Mouse (Mus musculus) lung, postnatal 36 days (tissue): Measurements from ENCODE around the gene Gpr63.
A peak's percentile ranks its signal among the peaks of the same experiment; 100 is the strongest.
"Not testable (repeated sequence)": the region's sequence is repeated elsewhere in the genome, so short reads cannot be mapped to it uniquely, and the experiment has no call there.

ENCODE experiments used
- DNase-seq: peaks from one replicate; pipeline ENCODE4 v3.0.0; 2022; ENCODE audit warnings: mixed read lengths

Gpr63 gene

DNA sequence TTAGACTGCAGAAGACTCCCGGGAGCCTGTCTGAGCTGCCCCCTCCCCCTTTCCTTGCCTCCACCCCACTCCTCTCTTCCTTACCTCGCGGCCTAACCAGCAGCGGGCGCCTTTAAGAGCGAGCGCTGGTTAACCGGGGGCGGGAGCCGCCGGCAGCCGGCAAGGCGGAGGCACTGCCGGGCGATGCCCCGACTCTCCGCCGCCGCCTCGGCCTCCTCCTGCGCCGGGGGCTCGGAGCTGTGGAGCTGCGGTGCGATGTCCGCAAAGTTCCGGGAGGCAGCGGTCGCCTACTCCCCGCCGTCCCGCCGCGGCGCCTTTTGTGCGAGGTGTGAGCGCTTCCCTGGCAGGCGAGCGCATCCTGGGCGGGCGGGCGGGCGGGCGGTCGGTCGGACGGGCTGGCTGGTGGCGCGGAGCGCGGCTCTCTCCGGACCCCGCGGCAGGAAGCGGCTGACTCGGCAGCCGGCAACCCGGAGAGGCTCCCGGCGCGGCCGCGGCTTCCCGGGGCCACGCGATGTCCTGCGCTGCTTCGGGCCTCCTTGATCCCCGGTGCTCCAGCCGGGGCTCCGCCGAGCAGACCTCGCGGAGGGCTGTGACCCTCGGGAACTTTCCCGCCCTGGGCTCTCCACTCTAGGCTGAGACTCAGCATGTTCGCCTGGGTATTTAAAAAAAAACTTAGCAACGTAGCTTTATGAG, at the start of gene Gpr63:
Gene Gpr63, plus strand, starts transcription at position 109 of the 693 bp plus-strand sequence.
- peak; percentile 47 for DNase-seq

DNA sequence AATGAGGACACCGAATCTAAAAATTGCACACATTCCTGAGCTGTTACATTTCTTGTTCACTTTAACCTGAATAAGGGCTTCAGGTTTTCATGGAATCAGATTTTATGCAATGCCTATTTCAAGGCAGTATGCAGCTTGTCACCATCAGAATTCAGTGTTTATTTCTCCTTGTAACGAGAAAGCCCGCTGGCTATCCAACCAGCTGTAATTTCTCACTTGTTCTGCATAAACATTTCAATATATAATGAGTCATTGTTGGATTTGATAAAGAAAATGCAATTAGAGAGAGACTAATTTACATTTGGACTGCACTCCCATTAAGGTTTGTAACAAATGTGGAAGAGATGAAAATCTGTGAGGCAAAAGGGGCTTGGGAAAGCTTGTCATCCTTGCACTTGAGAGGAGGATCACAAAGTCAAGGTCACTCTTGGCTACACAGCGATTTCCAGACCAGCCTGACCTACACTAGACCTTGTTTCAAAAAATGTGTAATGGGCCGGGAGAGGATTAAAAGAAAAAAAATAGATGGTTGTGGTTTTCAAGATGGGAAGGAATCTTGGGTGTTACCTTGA, 46.1 kb upstream of the Gpr63 start:
- DNase-seq: no peak

DNA sequence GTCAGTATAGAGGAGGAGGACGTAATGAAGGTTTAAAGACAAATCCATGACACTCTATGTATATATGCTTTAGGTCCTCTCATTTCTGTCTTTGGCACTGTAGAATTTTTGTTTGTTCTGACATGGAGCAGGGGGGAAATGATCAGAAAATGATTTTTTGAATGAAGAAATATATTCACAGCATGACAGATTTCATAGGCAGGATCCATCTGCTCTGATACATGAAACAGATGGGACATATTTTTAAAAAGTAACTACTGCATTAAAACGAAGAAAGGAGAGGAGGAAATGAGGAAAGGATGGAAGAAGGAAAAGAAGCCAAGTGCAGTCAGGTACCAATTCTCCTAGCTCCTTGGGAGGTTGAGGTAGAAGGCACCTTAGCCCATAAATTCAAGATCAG, 41.5 kb upstream of the Gpr63 start:
- no peak for DNase-seq

DNA sequence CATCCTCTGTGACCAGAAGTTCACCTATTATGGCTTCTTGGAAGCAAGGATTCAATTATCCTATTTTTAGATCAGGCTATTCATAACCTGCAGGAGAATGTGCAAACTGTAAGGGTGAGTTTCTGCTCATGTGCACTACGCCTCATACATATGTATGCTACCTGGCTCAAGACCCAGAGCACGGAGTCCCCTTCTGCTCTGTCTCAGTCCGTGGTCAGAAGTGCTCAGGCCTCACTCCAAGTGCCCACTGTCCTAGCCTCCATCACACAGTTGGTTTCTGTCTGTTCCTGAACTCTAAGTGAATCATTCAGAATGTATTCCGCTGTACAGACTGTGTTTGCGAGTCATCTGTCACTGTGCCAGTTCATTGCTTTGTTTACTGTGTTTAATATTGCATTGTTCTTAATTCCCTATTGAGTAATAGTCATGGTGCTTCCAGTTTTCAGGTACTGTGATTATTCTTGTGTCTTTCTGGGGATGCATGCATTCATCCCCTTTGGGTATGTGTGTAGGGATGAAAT, 37.9 kb upstream of the Gpr63 start:
- DNase-seq: no peak

DNA sequence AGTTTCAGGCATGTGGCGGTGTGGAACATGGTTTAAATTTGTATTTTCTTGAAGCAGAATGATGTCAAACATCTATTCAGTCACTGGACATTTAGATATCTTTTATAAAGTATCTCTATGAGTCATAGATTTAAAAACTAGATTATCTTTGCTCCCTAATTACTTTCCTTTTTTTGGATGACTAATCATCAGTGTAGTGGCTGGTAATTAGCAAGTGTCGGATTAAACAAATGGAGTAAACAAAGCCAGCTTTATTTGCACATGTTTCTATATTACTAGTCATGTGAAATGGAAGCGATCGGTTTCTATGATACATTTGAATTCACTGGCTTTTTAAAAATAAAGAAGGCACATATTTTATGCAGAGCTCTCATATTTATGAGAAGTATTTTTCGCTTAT, 37.3 kb upstream of the Gpr63 start:
- no peak for DNase-seq

DNA sequence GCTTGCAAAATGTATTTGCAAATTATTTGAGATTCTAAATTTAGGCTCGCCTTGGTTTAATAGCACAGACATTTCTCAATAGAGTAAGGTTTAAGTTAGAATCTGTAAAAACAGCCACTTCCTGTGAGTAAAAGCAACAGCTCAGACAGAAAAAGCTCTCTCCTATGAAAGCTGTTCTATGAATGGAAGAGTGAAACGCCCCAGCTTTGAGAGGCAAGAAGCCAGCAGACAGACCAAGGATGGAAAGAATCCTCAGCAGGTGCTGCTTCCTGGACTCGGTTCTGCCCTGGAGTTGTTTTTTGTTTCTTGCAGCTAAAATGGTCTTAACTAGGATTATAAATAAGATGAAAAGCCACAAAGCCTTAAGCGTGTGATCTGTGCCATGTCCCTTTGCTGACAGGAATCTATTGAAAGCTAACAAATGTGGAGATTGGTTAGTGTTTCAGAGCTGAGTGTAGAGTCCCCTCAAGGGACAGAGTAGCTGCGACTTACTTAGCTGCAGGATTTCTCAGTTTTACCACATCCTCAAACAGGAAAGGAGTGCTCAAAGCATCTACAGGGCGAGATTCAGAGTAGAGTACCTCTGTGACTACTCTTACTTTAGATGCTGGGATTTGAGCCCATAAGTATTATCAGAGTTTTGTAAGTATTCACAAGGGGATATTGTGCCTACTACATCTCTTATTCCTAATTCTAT, 23.3 kb upstream of the Gpr63 start:
- no peak for DNase-seq

DNA sequence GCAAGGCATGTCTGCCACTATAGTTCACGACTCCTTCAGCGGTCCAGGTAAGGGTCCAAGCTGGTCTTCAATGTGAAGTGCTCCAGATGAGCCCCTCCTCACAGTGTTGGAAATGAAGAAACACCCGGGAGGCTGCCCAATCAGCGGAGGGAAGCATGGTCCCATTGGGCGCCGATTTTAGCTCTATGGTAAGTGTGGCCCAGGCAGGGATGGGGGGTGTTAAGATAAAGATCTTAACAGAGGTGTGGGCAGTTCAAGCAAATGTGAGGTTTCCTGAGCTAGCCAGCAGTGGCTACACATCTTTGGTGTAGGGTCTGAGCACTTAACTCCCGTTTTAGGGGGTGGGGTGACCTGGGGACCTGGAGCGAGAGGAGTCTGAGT, 299 bp upstream of the Gpr63 start:
- DNase-seq: no peak

DNA sequence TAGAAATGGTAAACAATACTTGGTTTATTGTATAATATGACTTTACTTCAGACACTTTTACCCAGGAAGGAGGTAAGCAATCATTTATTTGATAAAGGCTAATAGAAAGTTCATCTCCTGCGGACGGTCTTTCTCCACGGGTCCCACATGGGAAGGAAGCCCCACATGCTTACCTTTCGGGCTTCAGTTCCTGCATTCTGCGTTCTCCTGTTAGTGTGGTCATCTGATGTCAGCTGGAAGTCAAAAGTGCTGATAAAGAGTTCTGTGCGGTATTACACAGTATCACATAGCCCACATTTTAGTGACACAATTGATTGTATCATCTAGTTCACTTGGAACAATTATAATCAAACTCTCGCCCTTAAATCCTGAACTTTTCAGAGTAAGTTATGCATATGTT, 1.0 kb downstream of the Gpr63 start:
- no peak for DNase-seq

DNA sequence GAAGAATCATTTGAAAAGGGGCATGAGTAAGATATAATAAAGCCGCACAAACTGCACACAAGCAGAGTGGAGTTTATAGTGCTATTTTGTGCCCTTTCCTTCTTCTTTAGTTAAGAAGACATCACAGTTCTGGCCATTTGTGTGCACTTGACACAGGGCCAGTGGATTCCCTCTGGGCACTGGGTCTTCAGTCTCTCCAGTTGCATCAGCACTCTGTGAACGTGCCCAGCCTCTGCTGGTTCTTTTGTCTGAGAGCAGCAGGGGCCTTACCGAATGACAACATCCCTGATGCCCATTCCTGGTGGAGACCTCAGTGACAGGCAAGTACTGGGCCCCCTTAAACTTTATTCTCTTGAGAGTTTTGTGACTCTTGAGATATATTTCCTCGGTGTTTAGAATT, 12.4 kb downstream of the Gpr63 start:
- no peak for DNase-seq

DNA sequence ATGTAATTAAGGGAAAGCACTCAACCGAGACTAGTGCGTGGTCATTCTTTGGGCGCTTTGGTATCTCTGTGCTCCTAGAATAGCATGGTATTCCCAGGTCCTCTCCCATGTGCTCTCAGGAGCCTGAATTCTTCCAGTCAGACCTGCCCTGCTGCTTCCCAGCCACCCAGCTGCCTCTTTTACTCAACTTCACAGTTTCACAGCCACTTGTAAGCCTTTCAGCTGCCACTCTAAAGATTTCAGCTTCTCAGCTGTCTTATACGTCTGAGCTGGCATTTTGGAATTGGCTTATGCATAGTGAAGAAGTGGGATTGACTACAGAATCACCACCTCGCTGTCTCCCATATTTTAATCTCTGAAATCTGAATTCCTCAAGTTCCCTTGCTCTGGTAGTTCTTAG, 19.4 kb downstream of the Gpr63 start:
- DNase-seq: no peak

DNA sequence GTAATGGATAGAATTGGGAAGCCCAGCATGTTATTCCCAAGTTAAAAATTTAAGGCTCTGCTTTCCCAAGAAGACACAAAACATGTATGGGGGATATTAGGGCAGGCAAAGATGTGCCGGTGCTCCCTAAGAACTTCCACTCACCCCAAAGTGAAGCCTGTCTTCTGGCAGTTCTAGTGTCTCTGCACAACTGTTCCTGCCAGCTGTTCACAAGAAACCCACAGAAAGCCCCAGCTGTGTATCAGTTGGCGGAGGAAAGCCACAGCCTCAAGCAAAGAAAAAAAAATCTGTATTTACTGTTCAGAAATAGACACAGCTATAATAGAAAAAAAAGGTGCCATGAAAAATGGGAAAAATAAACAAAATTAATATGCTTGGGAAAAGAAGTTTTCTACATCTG, 25.3 kb downstream of the Gpr63 start:
- DNase-seq: no peak

DNA sequence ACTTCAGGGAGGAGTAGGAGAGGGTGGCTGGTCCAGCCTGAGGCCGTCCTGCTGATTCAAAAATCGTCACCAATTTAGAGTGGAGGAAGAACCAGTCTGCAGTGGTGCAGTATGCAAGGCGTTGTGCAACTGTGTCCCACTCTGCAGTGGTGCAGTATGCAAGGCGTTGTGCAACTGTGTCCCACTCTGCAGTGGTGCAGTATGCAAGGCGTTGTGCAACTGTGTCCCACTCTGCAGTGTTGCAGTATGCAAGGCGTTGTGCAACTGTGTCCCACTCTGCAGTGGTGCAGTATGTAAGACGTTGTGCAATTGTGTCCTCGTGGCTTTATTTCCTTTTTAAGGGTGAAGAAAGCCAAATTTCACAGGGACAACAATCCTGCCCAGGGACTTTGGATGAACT, 43.1 kb downstream of the Gpr63 start:
- not testable (repeated sequence) for DNase-seq

DNA sequence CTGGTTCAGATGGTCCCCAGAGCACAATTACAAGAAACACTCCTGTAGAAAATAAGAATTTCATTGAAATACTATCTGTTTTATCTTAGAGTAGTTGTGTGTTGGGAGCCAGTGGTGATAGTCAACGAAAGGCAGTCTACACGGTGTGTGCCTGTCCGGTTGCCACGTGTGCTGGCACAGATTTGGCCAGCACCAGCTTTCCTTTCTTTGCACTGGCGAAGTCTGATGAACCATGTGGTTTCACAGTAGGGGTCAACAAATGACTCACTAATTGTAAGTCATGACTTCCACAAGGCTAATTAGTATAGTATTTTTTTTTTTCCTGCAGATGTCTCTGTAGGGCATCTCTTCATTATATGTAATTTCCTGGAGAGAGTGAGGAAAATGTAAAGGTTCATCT, 45.6 kb downstream of the Gpr63 start:
- no peak for DNase-seq

DNA sequence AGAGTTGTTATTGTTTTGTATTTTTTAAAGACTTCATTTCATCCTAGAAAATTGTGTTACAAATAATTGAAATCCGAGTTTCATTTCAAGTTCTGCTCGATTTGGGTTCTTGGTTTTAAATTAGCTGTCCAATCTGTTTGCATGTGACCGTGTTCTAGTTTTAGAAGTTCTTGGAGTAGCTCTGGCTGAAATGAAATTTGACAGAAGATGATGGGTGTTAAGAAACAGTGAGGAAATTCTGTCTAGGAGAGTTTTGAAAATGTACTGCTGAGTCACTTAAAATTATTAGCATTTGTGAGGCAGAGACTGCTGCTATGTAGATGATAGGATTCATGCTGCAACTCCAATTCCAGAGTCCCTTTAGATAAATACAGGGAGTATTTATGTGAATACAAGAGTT, 46.5 kb downstream of the Gpr63 start:
- DNase-seq: no peak

DNA sequence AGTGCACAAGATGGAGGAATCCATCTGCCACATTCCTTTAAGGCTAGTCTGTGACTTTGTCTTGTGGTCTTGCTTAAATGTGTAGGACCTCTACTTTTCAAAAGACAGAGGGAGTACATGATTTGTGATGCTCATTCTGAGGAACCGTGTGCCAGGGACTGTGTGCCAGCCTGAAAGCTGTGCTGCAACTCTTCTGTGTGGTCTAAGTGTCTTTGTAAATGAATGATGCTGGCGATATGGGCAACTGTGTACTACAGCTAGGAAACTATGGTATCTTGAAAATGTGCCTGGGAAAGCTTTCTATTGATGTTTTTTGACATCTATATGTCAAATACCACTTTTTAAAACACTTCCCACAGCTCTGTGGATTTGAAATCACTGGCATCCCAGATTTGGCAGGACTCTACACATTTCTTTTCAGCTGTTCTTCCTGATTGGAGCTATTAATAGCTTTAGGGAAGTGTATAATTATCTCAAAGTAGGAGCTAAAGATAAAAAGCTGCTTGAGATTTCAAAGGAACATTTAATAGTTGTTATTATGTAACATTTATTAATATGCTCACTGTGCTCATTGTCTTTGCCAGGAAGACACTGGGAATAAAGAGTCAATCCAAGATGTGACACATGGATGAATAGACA, 48.9 kb downstream of the Gpr63 start:
- no peak for DNase-seq

DNA sequence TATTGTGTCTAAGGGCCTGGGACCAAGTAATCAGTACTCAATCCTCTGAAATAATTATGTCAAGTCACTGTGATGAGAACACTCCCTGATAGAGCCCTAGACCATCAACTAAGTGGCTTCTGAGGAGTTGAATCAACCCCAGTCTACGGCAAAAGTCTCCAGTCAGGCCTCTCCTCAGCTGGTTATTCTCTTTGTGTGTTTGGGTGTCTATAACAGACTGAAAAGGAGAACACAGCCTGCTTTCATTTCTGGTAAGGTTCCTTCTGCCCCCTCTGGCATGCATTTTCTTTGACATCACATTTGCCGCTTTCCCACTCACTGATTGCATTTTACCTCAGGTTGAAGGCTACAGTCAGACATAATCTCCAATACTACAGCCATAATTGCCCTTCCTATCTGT, 62.0 kb downstream of the Gpr63 start:
- DNase-seq: no peak

DNA sequence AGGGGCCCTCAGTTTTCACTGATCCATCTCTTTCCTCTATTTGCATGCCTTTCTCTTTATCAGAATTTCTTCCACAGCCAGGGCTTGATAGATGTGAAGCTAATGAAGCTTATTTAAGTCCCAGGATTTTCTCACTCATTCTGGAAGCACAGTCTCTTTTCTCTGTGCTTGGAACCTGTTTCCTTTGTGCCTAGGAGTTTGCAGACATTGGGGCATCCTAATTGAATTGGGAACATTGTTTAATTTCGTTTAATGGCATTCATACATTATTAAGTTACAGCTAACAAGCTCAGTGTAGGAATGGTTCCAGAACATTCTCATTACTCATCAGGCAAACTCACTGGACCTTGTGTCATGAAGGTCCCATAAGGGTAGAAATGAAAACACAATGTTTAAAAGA, 62.5 kb downstream of the Gpr63 start:
- no peak for DNase-seq

DNA sequence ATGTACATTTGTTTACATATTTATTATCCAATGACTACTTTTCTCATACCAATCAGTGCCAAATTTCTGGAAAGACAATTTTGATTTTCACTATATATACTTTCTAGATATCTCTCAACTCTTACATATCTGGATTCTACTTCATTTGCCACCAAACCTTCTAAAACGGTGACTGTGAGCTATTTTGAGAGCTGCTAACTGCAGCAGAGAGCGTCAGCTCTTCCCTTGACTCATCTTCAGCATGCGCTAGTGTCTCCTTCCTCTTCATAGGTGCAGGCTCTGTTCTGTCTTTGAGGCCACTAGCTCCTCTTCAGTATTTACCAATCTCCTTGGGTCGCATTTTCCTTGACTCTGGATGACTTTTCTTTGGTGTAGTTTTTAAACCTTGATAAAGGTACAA, 63.7 kb downstream of the Gpr63 start:
- DNase-seq: no peak

DNA sequence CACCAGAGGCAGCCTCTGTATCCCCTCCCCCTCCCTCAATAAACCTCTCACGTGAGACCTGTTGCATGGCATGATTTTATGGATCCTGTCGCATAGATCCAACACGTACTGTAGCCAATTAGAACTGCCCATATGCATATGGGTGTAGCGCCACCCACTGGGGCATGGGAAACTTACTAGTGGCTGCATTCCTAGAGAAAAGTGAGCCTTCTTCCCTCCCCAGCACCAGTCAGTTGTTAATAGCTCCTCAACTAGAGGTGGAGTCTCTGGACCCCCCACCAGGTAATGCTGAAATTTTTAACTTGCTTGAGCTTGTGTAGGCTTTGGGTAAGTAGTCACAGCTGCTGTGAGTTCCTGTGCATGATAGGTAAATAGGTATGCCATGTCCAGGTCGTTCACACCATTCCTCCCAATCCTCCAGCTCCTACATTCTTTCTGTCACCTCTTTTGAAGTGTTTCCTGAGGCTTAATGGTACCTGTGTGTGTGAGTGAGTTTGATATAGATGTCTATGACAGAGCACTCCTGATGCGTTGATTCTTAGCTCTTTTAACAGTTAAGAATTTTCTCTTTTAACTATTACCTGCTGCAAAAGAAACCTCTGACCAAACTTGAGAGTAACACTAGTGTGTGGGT, 69.1 kb downstream of the Gpr63 start:
- DNase-seq: no peak

DNA sequence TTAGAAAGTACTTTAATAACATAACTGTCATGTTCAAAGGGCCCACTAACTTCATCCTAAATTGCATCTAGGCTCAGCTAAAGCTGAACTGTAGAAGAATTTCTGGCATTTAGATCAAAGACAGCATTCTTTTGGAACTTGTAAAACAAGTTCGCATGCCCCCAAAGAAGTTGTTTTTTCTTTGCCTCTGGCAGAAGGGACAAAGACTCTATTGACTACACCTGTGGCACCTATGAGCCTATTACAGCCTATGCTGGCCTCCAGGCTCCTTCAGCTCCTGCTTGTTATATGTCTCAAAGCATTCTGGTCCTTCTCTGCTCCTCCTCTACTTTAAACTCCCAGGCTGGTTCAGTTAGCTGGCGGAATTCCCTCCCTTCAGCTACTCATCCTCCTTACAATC, 69.6 kb downstream of the Gpr63 start:
- no peak for DNase-seq

DNA sequence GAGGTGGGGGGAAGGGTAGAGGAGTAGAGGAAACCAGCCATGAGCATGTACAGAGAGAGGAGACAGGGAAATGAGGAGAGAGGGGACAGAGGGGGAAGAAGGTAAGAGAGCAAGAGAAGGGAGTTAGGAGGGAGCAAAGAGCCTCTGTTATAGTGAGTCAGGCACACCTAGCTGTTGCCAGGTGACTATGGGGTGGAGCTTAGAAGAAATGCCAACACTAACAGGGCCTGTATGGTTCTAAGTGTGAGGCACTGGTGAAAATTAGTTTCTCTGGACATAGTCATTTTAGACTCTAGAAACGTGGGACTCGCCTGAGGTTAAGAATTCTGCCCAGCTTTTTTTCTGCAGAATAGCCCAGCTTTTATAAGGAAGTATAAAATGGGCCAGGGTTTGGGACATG, 71.1 kb downstream of the Gpr63 start:
- no peak for DNase-seq

DNA sequence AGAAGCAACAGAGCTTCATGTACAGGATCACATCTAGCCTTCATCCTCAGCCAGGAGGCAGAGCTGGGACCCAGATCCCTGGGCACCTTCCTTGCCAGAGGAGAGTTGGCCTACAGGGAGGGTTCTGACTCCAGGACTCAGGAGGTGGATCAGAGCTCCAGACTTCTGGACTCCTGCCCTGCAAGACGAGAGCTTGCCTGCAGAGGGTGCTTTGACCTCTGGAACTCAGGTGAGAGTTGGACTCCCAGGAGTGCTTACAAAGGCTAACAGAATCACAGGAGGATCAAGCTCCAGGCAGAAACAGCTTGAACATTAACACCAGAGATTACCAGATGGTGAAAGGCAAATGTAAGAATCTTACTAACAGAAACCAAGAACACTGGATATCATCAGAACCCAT, 89.3 kb downstream of the Gpr63 start:
- DNase-seq: not testable (repeated sequence)
